In the genomic region with DNA sequence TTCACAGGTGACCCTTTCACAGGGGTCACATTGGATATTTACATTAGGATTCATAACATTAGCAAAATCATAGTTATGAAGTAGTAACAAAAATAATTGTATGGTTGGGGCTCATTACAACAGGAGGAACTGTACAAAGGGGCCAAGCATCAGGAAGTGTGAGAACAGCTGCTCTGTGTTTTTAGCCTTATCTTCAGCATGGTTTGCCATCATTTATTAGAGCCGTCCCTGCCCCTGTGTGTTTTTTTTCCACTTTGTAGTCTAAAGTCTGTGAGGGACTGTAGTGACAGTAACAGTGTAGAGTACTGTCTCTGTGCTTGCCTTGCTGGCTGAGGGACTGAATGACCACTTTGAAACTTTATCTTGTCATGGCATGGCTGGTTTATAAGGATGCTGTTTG, we compare ENCODE assay signal across 22 mouse cellular contexts.
"Had no signal": no experiment of that assay in that cellular context is flagged by ENCODE, and none has a peak within 500 bp of the region (broad histone marks: within the 10 kb centered on the region; RNA-seq: fewer than 3 reads in every experiment).

No protein-coding gene starts in this region.

- H3K27ac ChIP-seq: kidney, postnatal 0 days; limb, embryonic 12.5 days; limb, embryonic 15.5 days; liver, embryonic 14.5 days; midbrain, embryonic 10.5 days; midbrain, embryonic 13.5 days; neural tube, embryonic 12.5 days; neural tube, embryonic 15.5 days had no signal

- H3K9me3 ChIP-seq: limb, embryonic 12.5 days; limb, embryonic 15.5 days; midbrain, embryonic 10.5 days; midbrain, embryonic 13.5 days; neural tube, embryonic 12.5 days; neural tube, embryonic 15.5 days had no signal

- H3K4me2 ChIP-seq: limb, embryonic 12.5 days; limb, embryonic 15.5 days; liver, embryonic 11.5 days; lung, embryonic 14.5 days; midbrain, embryonic 13.5 days; neural tube, embryonic 12.5 days; neural tube, embryonic 15.5 days had no signal

- H3K4me3 ChIP-seq: limb, embryonic 12.5 days; limb, embryonic 15.5 days; midbrain, embryonic 10.5 days; midbrain, embryonic 13.5 days; neural tube, embryonic 12.5 days; neural tube, embryonic 15.5 days had no signal

- DNase-seq: kidney, adult 2 months; kidney, postnatal 25 days; left cerebral cortex, postnatal 4 days; liver, postnatal 0 days; lung, embryonic 14.5 days; lung, postnatal 10 days; lung, postnatal 36 days; right cerebral cortex, adult 18-20 months; right cerebral cortex, postnatal 14 days; right cerebral cortex, postnatal 4 days; thymus, adult 2 months; thymus, postnatal 14 days; thymus, postnatal 4 days had no signal

- H3K36me3 ChIP-seq: limb, embryonic 12.5 days; limb, embryonic 15.5 days; neural tube, embryonic 12.5 days; neural tube, embryonic 15.5 days had no signal

- ATAC-seq: liver, postnatal 0 days; midbrain, embryonic 13.5 days had no signal

- H3K27me3 ChIP-seq: limb, embryonic 12.5 days; limb, embryonic 15.5 days; midbrain, embryonic 13.5 days; neural tube, embryonic 12.5 days; neural tube, embryonic 15.5 days had no signal

- H3K9ac ChIP-seq: limb, embryonic 12.5 days; limb, embryonic 15.5 days; liver, embryonic 14.5 days; liver, postnatal 0 days; lung, embryonic 14.5 days; midbrain, embryonic 13.5 days; neural tube, embryonic 12.5 days; neural tube, embryonic 15.5 days had no signal
